Mouse (Mus musculus) MEL (cell line): ENCODE data around the gene Cpm. TPM values are rescaled to one million over a fixed set of nuclear protein-coding genes. Genes with fewer than 3 reads are reported as not detected.

ENCODE experiments used
- DNase-seq: peaks from one replicate; pipeline ENCODE4 v3.0.0; 2011; ENCODE audit warnings: low read depth, low spot score
- H3K27ac ChIP-seq: 2 replicates; pipeline ENCODE4 v1.5.1; 2012; ENCODE audit warnings: low read depth, mild to moderate bottlenecking, control low read depth, low read length, moderate library complexity; ENCODE audit not compliant: control insufficient read depth
- H3K27me3 ChIP-seq, 2 experiments: fragments of 150-350 bp in 1 of 2; sonication (generic) in 1 of 2; 2 replicates each; pipeline ENCODE4 v1.6.1; 2012; ENCODE audit warnings: low read length in 2 of 2, mild to moderate bottlenecking in 2 of 2, improper control_type of control experiment in 1 of 2, moderate library complexity in 1 of 2; ENCODE audit not compliant: insufficient read depth in 2 of 2, control insufficient read depth in 1 of 2
- H3K36me3 ChIP-seq, 2 experiments: 2 replicates each; pipeline ENCODE4 v1.6.1; 2012 to 2014; ENCODE audit warnings: low read length in 2 of 2, improper control_type of control experiment in 1 of 2, inconsistent platforms in 1 of 2, mild to moderate bottlenecking in 1 of 2; ENCODE audit not compliant: insufficient read depth in 2 of 2, control insufficient read depth in 1 of 2
- H3K4me1 ChIP-seq, 2 experiments: fragments of 150-350 bp in 1 of 2; sonication (generic) in 1 of 2; 2 replicates each; pipeline ENCODE4 v1.6.1; 2012; ENCODE audit warnings: low read length in 2 of 2, improper control_type of control experiment in 1 of 2, mild to moderate bottlenecking in 1 of 2; ENCODE audit not compliant: insufficient read depth in 2 of 2, control insufficient read depth in 1 of 2
- H3K4me3 ChIP-seq, 2 experiments: fragments of 150-350 bp in 1 of 2; sonication (generic) in 1 of 2; 2 replicates each; pipeline ENCODE4 v1.5.1; 2012; ENCODE audit warnings: low read depth in 2 of 2, low read length in 2 of 2, mild to moderate bottlenecking in 2 of 2, moderate library complexity in 2 of 2, control low read depth in 1 of 2, improper control_type of control experiment in 1 of 2; ENCODE audit not compliant: control insufficient read depth in 1 of 2, insufficient read depth in 1 of 2
- H3K79me2 ChIP-seq: 2 replicates; pipeline ENCODE4 v1.6.1; 2012; ENCODE audit warnings: mild to moderate bottlenecking, low read length, moderate library complexity; ENCODE audit not compliant: control insufficient read depth, poor library complexity, insufficient read depth
- H3K9ac ChIP-seq: 2 replicates; pipeline ENCODE4 v1.6.1; 2012; ENCODE audit warnings: low read depth, mild to moderate bottlenecking, control low read depth, low read length, moderate library complexity; ENCODE audit not compliant: control insufficient read depth, poor library complexity, severe bottlenecking
- H3K9me3 ChIP-seq: fragments of 150-350 bp; sonication (generic); replicated peaks from 2 replicates; pipeline ENCODE4 v1.6.1; 2012; ENCODE audit warnings: mild to moderate bottlenecking, low read length, improper control_type of control experiment, moderate library complexity; ENCODE audit not compliant: insufficient read depth
- BHLHE40 ChIP-seq: IDR thresholded peaks from 2 replicates; pipeline ENCODE4 v1.6.1; 2012; ENCODE audit warnings: low read depth, mild to moderate bottlenecking, inconsistent platforms, low read length, improper control_type of control experiment, borderline replicate concordance
- CHD1 ChIP-seq: IDR thresholded peaks from 2 replicates; pipeline ENCODE4 v1.6.1; 2012; ENCODE audit warnings: low read depth, mild to moderate bottlenecking, inconsistent platforms, low read length, improper control_type of control experiment
- CHD2 ChIP-seq: IDR thresholded peaks from 2 replicates; pipeline ENCODE4 v1.6.1; 2011; ENCODE audit warnings: low read length, improper control_type of control experiment
- E2F4 ChIP-seq: IDR thresholded peaks from 2 replicates; pipeline ENCODE4 v1.6.1; 2011; ENCODE audit warnings: low read depth, low read length, improper control_type of control experiment, borderline replicate concordance
- MXI1 ChIP-seq: IDR thresholded peaks from 2 replicates; pipeline ENCODE4 v1.6.1; 2011; ENCODE audit warnings: mild to moderate bottlenecking, low read depth, low read length, improper control_type of control experiment
- MYB ChIP-seq: IDR thresholded peaks from 2 replicates; pipeline ENCODE4 v1.6.1; 2011; ENCODE audit warnings: mild to moderate bottlenecking, low read depth, low read length, improper control_type of control experiment
- NELFE ChIP-seq: IDR thresholded peaks from 2 replicates; pipeline ENCODE4 v1.6.1; 2011; ENCODE audit warnings: low read depth, low read length, improper control_type of control experiment
- POLR2AphosphoS2 ChIP-seq: IDR thresholded peaks from 2 replicates; pipeline ENCODE4 v1.6.1; 2011; ENCODE audit warnings: low read length, improper control_type of control experiment
- POLR2AphosphoS5 ChIP-seq: IDR thresholded peaks from 2 replicates; pipeline ENCODE4 v1.6.1; 2012; ENCODE audit warnings: low read depth, borderline replicate concordance, mild to moderate bottlenecking, inconsistent platforms, low read length, moderate library complexity, mixed read lengths
- SIN3A ChIP-seq: IDR thresholded peaks from 2 replicates; pipeline ENCODE4 v1.6.1; 2012; ENCODE audit warnings: low read length, improper control_type of control experiment, inconsistent platforms
- SMC3 ChIP-seq: IDR thresholded peaks from 2 replicates; pipeline ENCODE4 v1.6.1; 2011; ENCODE audit warnings: low read depth, low read length, improper control_type of control experiment
- USF2 ChIP-seq, 2 experiments: IDR thresholded peaks; 2 replicates each; pipeline ENCODE4 v1.6.1; 2011 to 2012; ENCODE audit warnings: improper control_type of control experiment in 2 of 2, low read length in 2 of 2, borderline replicate concordance in 1 of 2, inconsistent platforms in 1 of 2, low read depth in 1 of 2, mild to moderate bottlenecking in 1 of 2; ENCODE audit not compliant: insufficient read depth in 1 of 2
- ZKSCAN1 ChIP-seq: IDR thresholded peaks from 2 replicates; pipeline ENCODE4 v1.6.1; 2012; ENCODE audit warnings: low read depth, mild to moderate bottlenecking, inconsistent platforms, low read length, improper control_type of control experiment, moderate library complexity
- ZNF384 ChIP-seq: IDR thresholded peaks from 2 replicates; pipeline ENCODE4 v1.6.1; 2012; ENCODE audit warnings: low read depth, mild to moderate bottlenecking, inconsistent platforms, low read length, improper control_type of control experiment
- polyA plus RNA-seq, 2 experiments: library from polyadenylated mRNA; stranded (reverse) in 1 of 2; unstranded in 1 of 2; fragments of >175 nt in 1 of 2; fragments of >200 nt in 1 of 2; gene quantifications; 2 replicates each; pipeline versions ENCODE4 v1.2.1 to v1.2.4; 2012; ENCODE audit warnings: low replicate concordance in 2 of 2, low read depth in 1 of 2; ENCODE audit not compliant: insufficient read length in 2 of 2, insufficient read depth in 1 of 2, missing spikeins in 1 of 2
- total RNA-seq: library from RNA; depleted of rRNA; stranded (reverse); fragments of 300-350 nt; gene quantifications from 2 replicates; pipeline ENCODE4 v1.2.3, GENCODE M21; 2012

Cpm gene
- total and polyA plus RNA-seq, 3 experiments: 0.04 to 0.40 TPM; not detected in 1

- H3K9ac ChIP-seq: no peak overlapping the region
- H3K27me3 ChIP-seq: no peaks in the 10 kb centered on the region
- no peaks in the 10 kb centered on the region for H3K4me1 ChIP-seq
- H3K36me3 ChIP-seq: no peaks in the 10 kb centered on the region
- no peak for DNase-seq
- no peak overlapping the region for H3K4me3 ChIP-seq
- no peak overlapping the region for H3K27ac ChIP-seq
- TF ChIP-seq ZNF384 (no peak), E2F4 (no peak), ZKSCAN1 (no peak), USF2 (IDR thresholded peaks at IDR 0.05; ENCODE audit: borderline replicate concordance in 1 of 2, insufficient read depth in 1 of 2, low read depth in 1 of 2, low read length in 2 of 2) (no peak), MYB (no peak), SMC3 (no peak), BHLHE40 (no peak), MXI1 (no peak), SIN3A (no peak), POLR2AphosphoS5 (no peak)
- no peaks in the 10 kb centered on the region for H3K79me2 ChIP-seq
- no peaks in the 10 kb centered on the region for H3K9me3 ChIP-seq
Measured at GRCm38 (mm10) chr10:117625500-117626296, 3.6 kb upstream of the Cpm start.

- DNase-seq: no peak
- Histone ChIP-seq H3K27ac (no peak overlapping the region), H3K4me1 (no peaks in the 10 kb centered on the region), H3K9me3 (no peaks in the 10 kb centered on the region), H3K79me2 (no peaks in the 10 kb centered on the region), H3K4me3 (no peak overlapping the region), H3K27me3 (no peaks in the 10 kb centered on the region), H3K9ac (no peak overlapping the region), H3K36me3 (no peaks in the 10 kb centered on the region)
- TF ChIP-seq SIN3A (no peak), SMC3 (no peak), CHD2 (no peak), POLR2AphosphoS2 (no peak), MYB (no peak), NELFE (no peak), ZNF384 (no peak), CHD1 (no peak)
Measured at GRCm38 (mm10) chr10:117626297-117626613, 3.0 kb upstream of the Cpm start.
